In the genomic region with DNA sequence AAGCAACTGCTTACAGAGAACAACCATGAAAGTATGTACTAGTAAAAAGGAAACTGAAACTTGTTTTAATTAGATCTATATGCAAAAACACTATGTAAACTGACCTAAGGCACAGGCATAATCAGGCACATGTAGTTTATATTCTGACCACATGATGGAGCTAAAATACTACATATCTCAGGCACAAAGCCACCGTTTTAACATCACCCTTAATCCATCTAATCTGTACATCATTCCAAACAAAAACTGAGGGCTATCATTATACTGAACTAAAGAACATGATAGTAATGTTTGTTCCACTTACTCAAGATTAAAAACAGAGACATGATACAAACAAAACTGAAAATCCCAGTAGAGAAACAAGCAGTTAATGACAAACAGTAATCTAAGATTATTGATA, we compare ENCODE assay signal across 8 mouse cellular contexts. TPM values are rescaled to one million over a fixed set of nuclear protein-coding genes. Genes with fewer than 3 reads are reported as not detected.
DNase-seq lines count a peak whose midpoint lies in the region; TF ChIP-seq lines count a peak whose summit lies in the region.

No protein-coding gene starts in this region.

- H3K79me2 ChIP-seq in MEL (ENCODE audit: control insufficient read depth, insufficient read depth, low read length, poor library complexity) = peaks cover 69% of the 10 kb centered on the region

- TF ChIP-seq POLR2A in MEL (IDR thresholded peaks at IDR 0.05; ENCODE audit: control insufficient read depth in 1 of 2, insufficient read depth in 1 of 2, low read depth in 1 of 2, low read length in 2 of 2, poor library complexity in 1 of 2) = no peak

- H3K9me3 ChIP-seq in MEL (replicated peaks; ENCODE audit: insufficient read depth, low read length) = no peaks in the 10 kb centered on the region

- no peak for TF ChIP-seq EP300 in MEL (IDR thresholded peaks at IDR 0.05; ENCODE audit: low read depth in 1 of 2, low read length in 2 of 2)

- H3K27me3 ChIP-seq in MEL (ENCODE audit: control insufficient read depth in 1 of 2, insufficient read depth in 2 of 2, low read length in 2 of 2) = no peaks in the 10 kb centered on the region

- H3K4me1 ChIP-seq in MEL (ENCODE audit: control insufficient read depth in 1 of 2, insufficient read depth in 2 of 2, low read length in 2 of 2) = peaks cover 0 to 6% of the 10 kb centered on the region in 2 experiments; a peak in 2 of 4 replicates

- TF ChIP-seq CTCF in layer of hippocampus, adult 2 months (conservative IDR thresholded peaks at IDR 0.05) = peak; percentile 90
- peak in 2 of 3 experiments; percentile 62 to 67; a peak in 4 of 6 replicates for TF ChIP-seq CTCF in MEL (IDR thresholded peaks at IDR 0.05 in 2 of 3, conservative IDR thresholded peaks at IDR 0.05 in 1 of 3; ENCODE audit: control insufficient read depth in 1 of 3, insufficient read depth in 1 of 3, low read depth in 2 of 3, low read length in 3 of 3, poor library complexity in 1 of 3, severe bottlenecking in 1 of 3)

- TF ChIP-seq RAD21 in MEL (IDR thresholded peaks at IDR 0.05; ENCODE audit: low read depth, low read length) = peak; percentile 68

- H3K27ac ChIP-seq in layer of hippocampus, adult 2 months = no peak overlapping the region
- H3K27ac ChIP-seq in MEL (ENCODE audit: control insufficient read depth, low read depth, low read length) = no peak overlapping the region

- H3K4me3 ChIP-seq in layer of hippocampus, adult 2 months = no peak overlapping the region
- no peak overlapping the region for H3K4me3 ChIP-seq in MEL (ENCODE audit: control insufficient read depth in 1 of 2, insufficient read depth in 1 of 2, low read depth in 2 of 2, low read length in 2 of 2)

- H3K9ac ChIP-seq in MEL (ENCODE audit: control insufficient read depth, low read depth, low read length, poor library complexity, severe bottlenecking) = no peak overlapping the region

- H3K36me3 ChIP-seq in MEL (ENCODE audit: control insufficient read depth in 1 of 2, insufficient read depth in 2 of 2, low read length in 2 of 2) = peaks cover 32 to 38% of the 10 kb centered on the region in 2 experiments

- DNase-seq in layer of hippocampus, adult 2 months (ENCODE audit: low spot score in 2 of 2) = peak; percentile 33 to 42
- DNase-seq in layer of hippocampus, adult 9-11 months = no peak
- peak; percentile 55 for DNase-seq in MEL (ENCODE audit: low read depth, low spot score)
- peak; percentile 21 for DNase-seq in c-Kit-negative CD71-positive TER-119-positive erythroid progenitor cells, embryonic 14.5 days (ENCODE audit: low read depth, low spot score)
- DNase-seq in lung, postnatal 10 days = peak; percentile 18
- no peak for DNase-seq in urinary bladder, adult 2 months (ENCODE audit: low spot score)
- no peak for DNase-seq in spleen, adult 18-20 months
- DNase-seq in right cerebral cortex, postnatal 4 days = no peak

TF ChIP-seq in MEL, 35 proteins besides CTCF, POLR2A, EP300 and RAD21:
- TF ChIP-seq MYC (IDR thresholded peaks at IDR 0.05; ENCODE audit: low read depth, low read length) (0 out of 2 replicates have a peak, but pooled peaks have one; percentile 26), CHD1 (IDR thresholded peaks at IDR 0.05; ENCODE audit: low read depth, low read length) (no peak), TAL1 (IDR thresholded peaks at IDR 0.05; ENCODE audit: low read length) (no peak), GATA1 (IDR thresholded peaks at IDR 0.05; ENCODE audit: low read depth, low read length) (peak; percentile 52; the same call in 1 of the 2 replicates), SMC3 (IDR thresholded peaks at IDR 0.05; ENCODE audit: low read depth, low read length) (peak; percentile 45), HCFC1 (IDR thresholded peaks at IDR 0.05; ENCODE audit: low read depth, low read length) (no peak)

RNA-seq across cellular contexts. Expression of gene Gpbp1, which starts 28.5 kb away (rescaled TPM):
- 10 to 100 TPM; 93.4 to 95.9 TPM for total RNA-seq in layer of hippocampus, adult 2 months (2021)
- total RNA-seq in MEL (2012; rRNA removed) = 58.2 and 60.9 TPM in 2 replicates
- polyA plus RNA-seq in MEL (2012; ENCODE audit: insufficient read depth in 1 of 2, insufficient read length in 2 of 2, low read depth in 1 of 2, low replicate concordance in 2 of 2, missing spikeins in 1 of 2) = 100 to 1,000 TPM in 1 of 2 experiments, 10 to 100 TPM in 1; 76.3 to 648 TPM
- polyA plus RNA-seq in urinary bladder, adult 2 months (2012; rRNA removed) = 36.1 and 39.1 TPM in 2 replicates

Comparison
In these comparisons a context has a peak if more than half of its experiments do, and no peak if none do; other contexts are left out.
1. DNase-seq: peak in layer of hippocampus, adult 2 months (2 of 2), MEL (single experiment), c-Kit-negative CD71-positive TER-119-positive erythroid progenitor cells, embryonic 14.5 days (single experiment) and lung, postnatal 10 days (single experiment); none in layer of hippocampus, adult 9-11 months (single experiment), urinary bladder, adult 2 months (single experiment), spleen, adult 18-20 months (0 of 2) and right cerebral cortex, postnatal 4 days (single experiment).